Mouse (Mus musculus): ENCODE results near the gene St5. TPM values are rescaled to one million over a fixed set of nuclear protein-coding genes. Genes with fewer than 3 reads are reported as not detected.

The St5 gene
- polyA plus RNA-seq, 1 experiment from 2014 or later, result 23.4 TPM

DNA sequence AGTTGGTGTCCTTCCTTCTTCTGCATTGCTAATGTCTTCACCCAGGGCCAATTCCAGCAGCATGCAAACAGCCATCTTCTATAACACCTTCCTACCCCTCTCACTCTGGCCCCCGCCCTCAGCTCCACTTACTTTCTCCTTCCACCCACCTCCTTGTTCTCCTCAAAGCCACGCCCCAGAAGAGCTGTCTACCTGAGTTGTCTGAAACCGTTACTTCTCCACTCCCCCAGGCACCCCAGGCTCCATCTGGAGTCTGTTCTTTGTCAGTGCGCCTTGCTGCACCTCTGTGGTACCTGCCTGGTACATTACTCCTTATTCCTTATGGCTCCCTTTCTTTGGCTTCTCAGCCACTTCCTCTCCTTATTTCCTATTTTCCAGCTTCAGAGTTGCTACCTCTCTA is 170.3 kb downstream of the St5 start:
- Histone ChIP-seq H3K36me3 (replicated peaks; ENCODE audit: control insufficient read depth, insufficient read depth) (peaks cover 6% of the 10 kb centered on the region; the same call in 1 of the 2 replicates), H3K9me3 (ENCODE audit: control insufficient read depth, low read length) (no peaks in the 10 kb centered on the region), H3K9ac (no peak overlapping the region), H3K4me2 (replicated peaks) (no peak overlapping the region), H3K27me3 (ENCODE audit: control insufficient read depth, insufficient read depth, low read length) (no peaks in the 10 kb centered on the region), H3K4me1 (replicated peaks; ENCODE audit: control insufficient read depth, insufficient read depth, low read length) (no peaks in the 10 kb centered on the region; the same call in 1 of the 2 replicates), H3K4me3 (replicated peaks; ENCODE audit: low read length) (no peak overlapping the region), H3K27ac (no peak overlapping the region)
- ATAC-seq (ENCODE audit: low FRiP score), result no peak
- 81% methylated on average over 4 of the region's 4 CpGs for WGBS
- no peak for DNase-seq (ENCODE audit: low spot score)

DNA sequence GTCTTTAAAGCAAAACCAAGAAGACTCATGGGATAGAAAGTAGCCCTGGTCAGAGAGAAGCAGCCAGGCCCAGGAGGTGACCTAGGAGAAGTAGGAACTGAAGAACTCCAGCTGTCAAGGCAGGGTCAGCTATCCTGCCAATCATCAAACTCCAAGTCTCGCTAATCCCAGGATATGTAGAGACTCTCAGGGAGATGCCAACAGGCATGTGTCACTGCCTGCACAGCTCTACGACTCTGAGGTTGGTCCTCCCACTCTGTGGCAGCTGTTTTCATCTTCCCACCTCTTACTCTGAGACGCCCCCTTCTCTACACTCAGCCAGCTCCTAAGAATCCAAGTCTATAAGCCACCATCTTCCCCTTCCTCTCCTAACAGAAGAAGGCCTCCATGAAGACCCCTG is 170.7 kb downstream of the St5 start:
- Histone ChIP-seq H3K27me3 (ENCODE audit: control insufficient read depth, insufficient read depth, low read length) (no peaks in the 10 kb centered on the region), H3K9me3 (ENCODE audit: control insufficient read depth, low read length) (no peaks in the 10 kb centered on the region), H3K4me1 (replicated peaks; ENCODE audit: control insufficient read depth, insufficient read depth, low read length) (no peaks in the 10 kb centered on the region; the same call in 1 of the 2 replicates), H3K9ac (no peak overlapping the region), H3K27ac (no peak overlapping the region), H3K36me3 (replicated peaks; ENCODE audit: control insufficient read depth, insufficient read depth) (peaks cover 6% of the 10 kb centered on the region; the same call in 1 of the 2 replicates), H3K4me2 (replicated peaks) (no peak overlapping the region), H3K4me3 (replicated peaks; ENCODE audit: low read length) (no peak overlapping the region)
- no peak for DNase-seq (ENCODE audit: low spot score)
- WGBS, result 78% methylated on average over 3 of the region's 3 CpGs
- no peak for ATAC-seq (ENCODE audit: low FRiP score)

DNA sequence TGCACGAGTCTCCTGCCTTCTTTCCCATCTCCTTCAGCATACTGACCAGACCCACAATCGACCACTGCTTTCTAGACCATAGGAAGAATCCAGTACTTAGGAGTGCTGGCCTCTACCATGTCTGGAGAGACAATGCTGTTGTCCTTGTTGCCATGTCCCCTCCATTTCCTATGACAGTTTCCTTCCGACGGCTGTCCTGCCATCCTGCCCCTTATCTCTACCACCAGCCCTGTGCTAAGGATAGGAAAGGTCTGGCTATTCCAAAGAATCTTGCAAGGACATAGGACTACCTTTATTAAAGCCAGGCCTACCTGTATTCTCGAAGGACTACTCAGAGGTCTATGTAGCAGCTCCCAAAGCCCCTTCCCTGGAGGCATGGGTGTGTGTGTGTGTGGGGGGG is 171.9 kb downstream of the St5 start:
- Histone ChIP-seq H3K27ac (no peak overlapping the region), H3K4me2 (replicated peaks) (no peak overlapping the region), H3K9ac (no peak overlapping the region), H3K36me3 (replicated peaks; ENCODE audit: control insufficient read depth, insufficient read depth) (peaks cover 6% of the 10 kb centered on the region; the same call in 1 of the 2 replicates), H3K4me3 (replicated peaks; ENCODE audit: low read length) (no peak overlapping the region), H3K27me3 (ENCODE audit: control insufficient read depth, insufficient read depth, low read length) (no peaks in the 10 kb centered on the region), H3K9me3 (ENCODE audit: control insufficient read depth, low read length) (no peaks in the 10 kb centered on the region), H3K4me1 (replicated peaks; ENCODE audit: control insufficient read depth, insufficient read depth, low read length) (no peaks in the 10 kb centered on the region; the same call in 1 of the 2 replicates)
- 86% methylated on average over 5 of the region's 5 CpGs for WGBS
- DNase-seq (ENCODE audit: low spot score) (no peak), ATAC-seq (ENCODE audit: low FRiP score) (no peak)

- Histone ChIP-seq H3K4me1 (replicated peaks; ENCODE audit: control insufficient read depth, insufficient read depth, low read length) (no peaks in the 10 kb centered on the region), H3K4me3 (replicated peaks; ENCODE audit: low read length) (no peak overlapping the region), H3K36me3 (replicated peaks; ENCODE audit: control insufficient read depth, insufficient read depth) (peaks cover 23% of the 10 kb centered on the region), H3K9me3 (ENCODE audit: control insufficient read depth, low read length) (no peaks in the 10 kb centered on the region), H3K27ac (no peak overlapping the region), H3K27me3 (ENCODE audit: control insufficient read depth, insufficient read depth, low read length) (no peaks in the 10 kb centered on the region), H3K4me2 (replicated peaks) (no peak overlapping the region), H3K9ac (no peak overlapping the region)
- WGBS, result 83% methylated on average over 2 of the region's 2 CpGs
- ATAC-seq (ENCODE audit: low FRiP score) (no peak), DNase-seq (ENCODE audit: low spot score) (no peak)
These were observed 173.7 kb downstream of the St5 start for GRCm38 (mm10) chr7:109529741-109530140.

- H3K4me3 ChIP-seq (replicated peaks; ENCODE audit: low read length), result no peak overlapping the region
- WGBS, result 20% methylated on average over 3 of the region's 3 CpGs
These were observed 175.0 kb downstream of the St5 start for GRCm38 (mm10) chr7:109528356-109528755.

DNA sequence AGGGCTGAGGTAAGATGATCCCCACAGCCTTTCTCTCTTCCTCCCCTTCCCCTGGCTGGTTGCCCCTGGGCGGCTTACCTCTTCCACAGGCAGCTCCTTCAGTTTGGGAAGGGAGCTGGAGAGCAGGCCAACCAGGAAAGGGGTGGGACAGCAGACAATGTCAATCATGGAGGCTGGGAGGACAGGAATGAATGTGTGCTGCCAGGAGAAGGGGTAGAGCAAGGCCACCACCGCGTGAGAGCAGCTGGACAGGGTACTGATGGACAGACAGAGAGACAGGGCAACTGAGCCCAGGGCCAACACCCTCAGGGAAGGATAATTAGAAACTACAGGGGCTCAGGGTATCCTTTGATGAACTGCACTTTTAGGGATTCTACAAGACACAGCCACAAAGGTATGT is 175.9 kb downstream of the St5 start:
- DNase-seq (ENCODE audit: low spot score) (no peak), ATAC-seq (ENCODE audit: low FRiP score) (no peak)
- no peaks in the 10 kb centered on the region for H3K9me3 ChIP-seq (ENCODE audit: control insufficient read depth, low read length)
- H3K4me2 ChIP-seq (replicated peaks), result no peak overlapping the region
- H3K9ac ChIP-seq, result no peak overlapping the region
- no peak overlapping the region for H3K4me3 ChIP-seq (replicated peaks; ENCODE audit: low read length)
- H3K36me3 ChIP-seq (replicated peaks; ENCODE audit: control insufficient read depth, insufficient read depth), result peaks cover 40% of the 10 kb centered on the region
- WGBS, result 75% methylated on average over 3 of the region's 3 CpGs
- no peaks in the 10 kb centered on the region for H3K27me3 ChIP-seq (ENCODE audit: control insufficient read depth, insufficient read depth, low read length)
- no peaks in the 10 kb centered on the region for H3K4me1 ChIP-seq (replicated peaks; ENCODE audit: control insufficient read depth, insufficient read depth, low read length)
- H3K27ac ChIP-seq, result no peak overlapping the region

More at GRCm38 (mm10) chr7:109528356-109528755, 175.0 kb downstream of the St5 start:
- no peaks in the 10 kb centered on the region for H3K4me1 ChIP-seq (replicated peaks; ENCODE audit: control insufficient read depth, insufficient read depth, low read length)
- H3K9ac ChIP-seq, result no peak overlapping the region
- H3K36me3 ChIP-seq (replicated peaks; ENCODE audit: control insufficient read depth, insufficient read depth), result peaks cover 31% of the 10 kb centered on the region
- H3K4me2 ChIP-seq (replicated peaks), result no peak overlapping the region
- H3K27ac ChIP-seq, result no peak overlapping the region
- ATAC-seq (ENCODE audit: low FRiP score) (peak; percentile 86), DNase-seq (ENCODE audit: low spot score) (peak; percentile 60)
- no peaks in the 10 kb centered on the region for H3K27me3 ChIP-seq (ENCODE audit: control insufficient read depth, insufficient read depth, low read length)
- H3K9me3 ChIP-seq (ENCODE audit: control insufficient read depth, low read length), result no peaks in the 10 kb centered on the region

DNA sequence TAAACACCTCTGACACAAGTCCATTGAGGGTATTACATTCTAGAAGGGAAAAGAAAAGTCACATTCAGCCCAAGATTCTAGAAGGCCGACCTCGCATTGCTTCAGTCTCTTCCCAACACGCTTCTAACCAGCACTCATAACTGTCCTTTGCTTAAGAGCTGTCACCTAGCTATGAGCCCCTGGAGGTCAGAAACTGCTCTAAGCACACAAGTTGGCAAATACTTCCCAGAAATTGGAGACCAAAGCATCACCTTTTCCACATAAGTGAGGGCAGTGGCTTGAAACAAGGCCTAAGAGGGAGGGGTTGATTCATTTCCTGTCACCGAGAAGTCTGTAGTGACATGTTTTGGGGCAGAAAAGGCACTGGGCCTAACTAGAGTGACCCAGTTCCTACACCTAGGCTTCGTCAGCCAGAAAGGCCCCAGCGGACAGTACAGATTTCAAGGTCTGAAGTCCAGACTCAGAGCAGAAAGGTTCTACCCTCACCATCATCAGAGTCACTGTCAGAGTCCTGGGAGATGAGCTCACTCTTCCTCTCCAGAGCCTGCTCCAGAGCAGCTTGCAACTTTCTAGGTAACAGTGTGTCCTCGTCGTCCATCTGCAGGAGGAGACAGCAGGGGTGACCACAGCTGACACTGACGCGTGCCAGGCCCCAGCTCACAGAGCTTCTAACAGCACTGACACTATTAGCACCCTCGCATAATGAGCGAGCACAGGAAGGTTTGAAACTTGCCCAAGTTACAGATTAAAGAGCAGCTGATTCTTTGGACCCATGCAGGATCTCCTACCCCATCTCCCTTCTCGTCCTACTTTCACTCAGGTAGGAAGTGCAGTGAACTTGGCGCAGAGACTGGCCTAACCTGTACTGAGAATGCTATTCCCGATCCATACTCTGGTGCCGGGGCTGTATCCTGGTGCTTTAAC is 177.4 kb downstream of the St5 start:
- Histone ChIP-seq H3K36me3 (replicated peaks; ENCODE audit: control insufficient read depth, insufficient read depth) (peaks cover 55% of the 10 kb centered on the region), H3K9me3 (ENCODE audit: control insufficient read depth, low read length) (no peaks in the 10 kb centered on the region), H3K4me3 (replicated peaks; ENCODE audit: low read length) (no peak overlapping the region), H3K9ac (no peak overlapping the region), H3K4me2 (replicated peaks) (no peak overlapping the region), H3K27ac (no peak overlapping the region), H3K27me3 (ENCODE audit: control insufficient read depth, insufficient read depth, low read length) (no peaks in the 10 kb centered on the region), H3K4me1 (replicated peaks; ENCODE audit: control insufficient read depth, insufficient read depth, low read length) (no peaks in the 10 kb centered on the region; the same call in 1 of the 2 replicates)
- WGBS, result 76% methylated on average over 16 of the region's 16 CpGs
- DNase-seq (ENCODE audit: low spot score), result no peak
- no peak; the same call in 1 of the 2 replicates for ATAC-seq (ENCODE audit: low FRiP score)

GRCm38 (mm10) chr7:109524763-109525162 is 178.6 kb downstream of the St5 start:
- no peak overlapping the region for H3K4me3 ChIP-seq (replicated peaks; ENCODE audit: low read length)
- peaks cover 63% of the 10 kb centered on the region for H3K36me3 ChIP-seq (replicated peaks; ENCODE audit: control insufficient read depth, insufficient read depth)
- H3K9me3 ChIP-seq (ENCODE audit: control insufficient read depth, low read length), result no peaks in the 10 kb centered on the region
- no peaks in the 10 kb centered on the region for H3K27me3 ChIP-seq (ENCODE audit: control insufficient read depth, insufficient read depth, low read length)
- 78% methylated on average over 3 of the region's 3 CpGs for WGBS
- no peak overlapping the region for H3K27ac ChIP-seq
- H3K9ac ChIP-seq, result no peak overlapping the region
- H3K4me1 ChIP-seq (replicated peaks; ENCODE audit: control insufficient read depth, insufficient read depth, low read length), result peaks cover 12% of the 10 kb centered on the region; the same call in 1 of the 2 replicates
- ATAC-seq (ENCODE audit: low FRiP score) (no peak), DNase-seq (ENCODE audit: low spot score) (no peak)
- H3K4me2 ChIP-seq (replicated peaks), result no peak overlapping the region

- Histone ChIP-seq H3K27me3 (ENCODE audit: control insufficient read depth, insufficient read depth, low read length) (no peaks in the 10 kb centered on the region), H3K9me3 (ENCODE audit: control insufficient read depth, low read length) (no peaks in the 10 kb centered on the region), H3K27ac (no peak overlapping the region), H3K9ac (no peak overlapping the region), H3K36me3 (replicated peaks; ENCODE audit: control insufficient read depth, insufficient read depth) (peaks cover 63% of the 10 kb centered on the region), H3K4me1 (replicated peaks; ENCODE audit: control insufficient read depth, insufficient read depth, low read length) (peaks cover 13% of the 10 kb centered on the region; the same call in 1 of the 2 replicates), H3K4me2 (replicated peaks) (no peak overlapping the region), H3K4me3 (replicated peaks; ENCODE audit: low read length) (no peak overlapping the region)
- DNase-seq (ENCODE audit: low spot score) (no peak), ATAC-seq (ENCODE audit: low FRiP score) (no peak)
These were observed 179.0 kb downstream of the St5 start for GRCm38 (mm10) chr7:109524442-109524744.

Measured in hindbrain, embryonic 14.5 days (tissue).